Mouse (Mus musculus): ENCODE results near the gene Txndc11.

Gene Txndc11

DNA sequence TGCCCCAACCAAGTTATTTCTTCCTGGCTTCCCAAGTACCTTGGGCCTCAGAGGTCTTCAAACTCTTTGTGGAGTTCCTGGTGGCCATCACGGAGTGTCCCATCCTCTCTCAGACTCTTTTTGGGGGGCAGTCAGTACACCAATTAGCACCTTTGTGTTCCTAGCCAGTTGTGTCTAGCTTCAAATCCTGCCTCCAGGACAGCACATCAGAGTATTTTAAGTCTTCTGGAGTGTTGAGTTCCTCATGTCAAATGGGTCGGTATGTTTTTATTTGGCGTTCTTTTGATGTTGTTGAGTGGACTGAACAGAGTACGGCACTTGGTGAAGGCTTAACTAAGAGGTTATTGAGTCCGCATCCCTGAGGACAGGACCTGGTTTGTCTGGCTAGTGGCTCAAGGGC, 69.0 kb downstream of the Txndc11 start:
- DNase-seq (ENCODE audit: low spot score) = no peak

DNA sequence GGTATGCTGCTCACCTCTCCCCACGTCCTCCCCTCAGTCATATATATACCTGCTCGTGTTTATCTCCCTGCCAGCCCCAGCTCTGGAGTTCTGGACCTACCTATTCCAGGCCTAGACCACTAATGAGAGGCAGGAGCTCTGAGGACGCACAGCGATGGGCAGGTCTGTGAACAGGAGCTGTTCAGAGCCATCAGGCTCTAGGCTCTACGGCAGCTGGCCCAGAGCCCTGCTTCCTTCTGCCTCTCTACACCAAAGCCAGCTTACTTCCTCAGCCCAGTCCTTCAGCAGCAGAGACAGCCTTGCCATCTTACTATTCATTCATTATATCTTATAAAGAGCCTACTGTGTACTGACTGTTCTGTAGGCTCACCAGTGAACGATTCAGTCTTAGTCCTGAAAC, 69.7 kb downstream of the Txndc11 start:
- no peak for DNase-seq (ENCODE audit: low spot score)

DNA sequence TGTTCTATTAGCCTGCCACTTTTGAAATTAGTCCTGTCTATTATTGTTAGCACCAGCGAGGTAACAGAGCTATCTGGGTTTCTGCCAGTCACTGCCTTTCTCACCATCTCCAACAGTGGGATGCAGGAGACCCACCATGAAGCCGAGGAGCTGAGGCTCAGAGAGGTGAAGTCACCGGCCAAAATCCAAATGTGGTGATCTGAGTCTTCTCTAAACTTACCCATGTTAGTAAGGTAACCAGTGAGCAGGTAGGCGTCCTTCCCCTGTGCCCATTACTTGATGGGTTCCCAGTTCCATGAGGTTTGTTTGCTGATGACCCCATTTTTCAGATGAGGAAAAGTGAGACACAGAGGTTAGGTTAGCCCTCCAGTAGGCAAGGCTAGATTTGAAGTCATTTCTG, 70.1 kb downstream of the Txndc11 start:
- DNase-seq (ENCODE audit: low spot score) = no peak

DNA sequence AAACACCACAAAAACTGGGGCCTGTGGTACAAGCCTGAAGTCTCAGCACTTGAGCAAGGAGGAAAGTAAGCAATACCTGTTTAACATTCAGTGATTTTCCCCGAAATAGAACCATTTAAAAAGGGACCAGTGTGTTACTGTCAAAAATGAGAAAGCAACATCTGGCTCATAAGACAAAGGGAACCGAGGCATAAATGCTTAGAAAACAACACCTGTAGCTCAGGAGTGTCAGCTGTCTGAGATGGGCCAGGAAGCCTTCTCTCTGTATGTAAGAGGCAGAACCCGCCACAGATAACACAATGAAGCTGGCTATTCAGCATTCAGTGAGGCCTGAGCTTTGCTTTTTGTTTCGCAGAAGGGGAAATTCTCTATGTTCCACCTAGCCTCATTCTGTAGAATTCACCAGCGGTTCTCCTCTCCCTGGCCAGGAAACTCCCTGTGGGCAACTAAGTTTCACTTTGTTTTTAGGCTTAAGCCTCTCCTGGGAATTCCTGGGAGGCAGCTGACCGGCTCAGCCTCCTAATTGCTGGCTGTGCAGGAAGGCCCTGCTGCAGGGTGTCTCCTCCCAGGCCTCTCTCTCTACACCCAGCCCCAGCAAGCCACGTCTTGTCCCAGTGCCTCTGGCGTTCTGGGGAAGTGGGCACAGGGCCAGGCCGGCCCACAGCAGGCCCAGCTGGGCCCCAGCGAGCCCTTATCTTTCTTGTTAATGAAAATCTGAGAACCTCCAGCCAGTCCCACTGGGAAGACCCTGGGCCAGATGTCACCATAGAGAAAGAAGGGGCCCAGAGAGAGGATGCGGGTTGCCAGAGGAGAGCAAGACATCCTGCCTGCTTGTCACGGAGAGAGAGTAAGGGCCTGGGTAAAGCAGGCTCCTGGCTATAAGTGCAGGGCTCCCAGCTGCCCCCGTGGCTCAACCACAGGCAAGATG, 71.4 kb downstream of the Txndc11 start:
- no peak for DNase-seq (ENCODE audit: low spot score)

DNA sequence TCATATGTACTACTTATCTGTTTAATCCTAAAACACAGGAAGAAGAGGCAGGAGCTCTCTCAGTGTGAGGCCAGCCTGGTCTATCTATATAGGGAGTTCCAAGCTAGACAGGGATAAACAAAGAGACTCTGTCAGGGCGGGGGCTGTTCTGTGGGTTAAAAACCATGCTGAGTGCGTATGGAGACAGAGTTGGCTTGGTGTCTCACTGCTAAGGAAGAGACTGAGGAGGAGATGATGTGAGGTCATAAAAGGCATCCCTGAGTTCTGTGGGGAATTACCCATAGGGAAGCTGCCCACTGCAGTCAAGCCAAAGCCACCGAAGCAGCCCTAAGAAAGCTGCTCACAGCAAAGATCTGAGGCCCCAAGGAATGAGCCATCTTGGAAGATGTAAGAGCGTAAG, 73.8 kb downstream of the Txndc11 start, which contains the start of gene Snn:
Gene Snn, plus strand, starts transcription at position 301 of the 400 bp plus-strand sequence.
- no peak for DNase-seq (ENCODE audit: low spot score)

DNA sequence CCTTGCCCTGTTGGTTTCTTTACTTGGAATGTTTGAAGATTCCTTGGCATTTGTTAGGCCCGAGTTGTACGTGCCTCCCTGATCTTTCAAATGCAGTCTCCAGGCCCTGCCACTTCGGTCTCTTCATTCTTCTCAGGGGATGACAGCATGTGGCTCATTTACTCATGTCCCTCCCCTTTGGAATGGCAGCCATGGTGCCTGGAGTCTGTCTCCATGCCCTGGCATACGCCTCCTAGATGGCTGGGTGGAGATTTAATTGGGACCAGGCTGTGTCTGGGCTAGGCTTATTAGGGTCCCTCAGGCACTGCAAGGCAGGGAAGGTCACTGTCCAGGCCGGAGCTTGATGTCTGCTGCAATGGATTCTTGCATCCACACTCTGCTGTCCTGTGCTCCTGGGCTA, 78.5 kb downstream of the Txndc11 start:
- DNase-seq (ENCODE audit: low spot score) = no peak

DNA sequence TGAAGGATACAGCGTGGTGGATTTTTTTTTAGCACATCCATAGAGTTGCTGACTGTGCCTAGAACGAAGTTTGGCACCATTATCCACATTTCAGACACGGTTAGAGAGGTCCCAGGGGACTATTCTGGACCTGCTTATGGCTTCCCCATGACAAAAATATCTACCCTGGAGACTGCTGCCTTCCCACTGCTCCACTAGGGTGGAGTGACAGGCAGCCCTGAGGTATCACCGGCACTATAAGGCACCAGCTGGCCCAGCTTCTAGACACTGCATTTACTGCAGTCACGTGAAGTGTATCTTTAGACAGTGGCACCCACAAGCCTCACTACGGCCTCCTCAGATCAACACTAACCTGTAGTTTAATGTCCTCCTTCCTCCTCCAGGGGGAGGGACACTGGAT, 79.6 kb downstream of the Txndc11 start:
- DNase-seq (ENCODE audit: low spot score) = no peak

DNA sequence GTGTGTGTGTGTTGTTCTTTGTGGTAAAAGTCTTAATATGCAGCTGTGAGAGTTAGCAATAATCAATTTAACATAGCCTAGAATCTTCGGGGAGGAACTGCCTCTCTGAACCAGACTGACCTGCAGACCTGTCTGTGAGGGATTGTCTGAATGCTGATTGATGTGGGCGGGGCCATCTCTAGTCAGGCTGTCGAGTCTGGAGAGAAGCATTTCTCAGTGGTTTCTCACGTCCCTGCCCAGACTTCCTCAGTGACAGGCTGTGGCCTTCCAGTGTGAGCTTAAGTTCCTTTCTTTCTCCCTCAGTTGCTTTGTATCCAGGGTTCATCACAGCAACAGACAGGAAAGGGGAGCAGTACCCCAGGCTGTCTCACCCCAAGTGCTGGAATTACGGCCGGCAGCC, 80.0 kb downstream of the Txndc11 start:
- no peak for DNase-seq (ENCODE audit: low spot score)

DNA sequence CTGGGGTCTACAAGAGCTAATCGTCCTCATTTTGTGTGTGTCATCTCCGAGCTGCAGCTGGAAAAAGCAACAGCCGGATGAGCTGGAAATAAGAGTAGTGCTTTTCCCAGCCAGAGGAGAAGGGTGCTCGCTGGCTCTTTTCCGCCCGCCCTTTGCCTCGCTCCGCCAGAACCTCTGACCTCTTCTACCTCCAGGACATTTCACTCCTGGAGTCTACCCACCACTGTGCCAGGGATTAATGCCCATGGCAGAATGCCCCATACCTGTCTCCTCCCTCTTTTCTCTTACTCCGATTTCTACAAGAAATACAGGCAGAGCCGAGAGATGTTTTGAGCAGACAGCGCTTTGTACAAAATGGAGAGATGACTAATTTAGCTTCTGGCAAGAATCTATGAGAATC, 83.3 kb downstream of the Txndc11 start:
- DNase-seq (ENCODE audit: low spot score) = no peak

DNA sequence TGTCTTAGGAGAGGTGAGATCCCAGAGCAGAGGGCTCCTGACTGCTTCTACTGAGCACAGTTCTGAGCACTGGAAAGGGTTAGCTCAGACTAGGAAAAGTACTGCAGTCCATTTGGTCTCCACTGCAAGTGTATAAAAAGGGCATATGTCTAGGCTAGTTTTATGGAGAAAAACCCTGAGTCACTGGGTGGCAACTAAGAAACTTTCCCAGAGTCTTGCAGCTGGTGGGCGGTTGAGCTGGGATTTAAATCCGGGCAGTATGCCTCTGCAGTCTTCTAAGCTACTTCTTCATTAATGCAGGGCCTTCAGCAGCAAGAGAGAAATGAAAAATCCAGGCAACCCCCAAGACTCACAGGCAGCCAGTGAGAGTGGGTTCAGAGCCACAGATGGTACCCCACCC, 84.2 kb downstream of the Txndc11 start:
- DNase-seq (ENCODE audit: low spot score) = no peak

DNA sequence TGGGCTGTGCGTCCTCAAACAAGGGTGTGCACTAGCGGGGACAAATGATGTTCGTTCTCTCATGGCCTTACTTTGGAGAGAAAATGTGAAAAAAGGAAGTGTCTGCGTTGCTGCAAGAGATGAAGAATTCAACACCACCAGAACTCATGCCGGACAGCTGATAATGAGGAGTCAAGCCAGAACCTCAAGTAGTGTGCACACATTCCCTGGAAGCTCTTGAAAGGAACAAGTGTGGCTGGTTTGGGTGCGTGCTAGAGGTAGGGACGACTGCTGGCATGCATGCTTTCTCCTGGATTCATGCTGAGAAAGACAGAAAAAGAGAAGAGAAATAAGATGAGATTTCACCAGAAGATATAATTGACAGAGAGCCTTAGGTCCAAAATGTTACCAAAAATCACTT, 87.3 kb downstream of the Txndc11 start:
- no peak for DNase-seq (ENCODE audit: low spot score)

DNA sequence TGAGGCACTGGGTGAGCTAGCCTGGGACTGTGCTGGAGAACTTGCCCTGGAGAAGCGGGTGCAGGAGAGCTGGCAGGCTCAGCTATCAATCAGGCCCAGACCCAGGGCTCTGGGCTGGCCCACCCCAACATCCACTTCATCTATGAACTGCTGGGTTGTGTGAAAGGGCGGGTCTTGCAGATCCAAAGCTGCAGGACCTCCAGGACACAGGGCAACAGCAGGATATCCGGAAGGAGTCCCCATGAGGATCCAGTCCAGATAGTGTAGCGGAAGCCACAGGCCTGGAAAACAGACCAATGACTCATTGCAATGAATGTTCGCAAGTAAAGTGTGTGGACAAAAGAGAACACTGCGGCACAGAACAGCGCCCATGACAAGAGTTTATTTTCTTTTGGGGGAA, 88.0 kb downstream of the Txndc11 start:
- DNase-seq (ENCODE audit: low spot score) = no peak

DNA sequence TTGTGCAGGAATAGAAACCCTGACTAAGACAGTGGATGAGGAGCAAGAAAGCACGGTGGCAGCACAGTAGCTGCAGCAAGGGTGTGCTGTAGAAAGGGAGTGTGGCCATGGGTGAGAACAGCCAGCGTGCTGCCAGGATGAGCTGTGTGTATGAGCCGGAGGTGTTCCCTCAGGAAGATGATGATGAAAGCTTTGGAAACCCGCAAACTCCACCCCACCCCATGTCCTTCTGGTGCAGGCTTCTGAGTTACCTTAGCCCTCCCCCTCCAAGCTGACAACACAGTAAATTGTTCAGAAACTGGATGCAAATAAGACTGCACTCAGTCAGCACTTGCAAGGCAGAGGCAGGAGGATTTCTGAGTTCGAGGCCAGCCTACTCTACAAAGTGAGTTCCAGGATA, 91.2 kb downstream of the Txndc11 start:
- no peak for DNase-seq (ENCODE audit: low spot score)

DNA sequence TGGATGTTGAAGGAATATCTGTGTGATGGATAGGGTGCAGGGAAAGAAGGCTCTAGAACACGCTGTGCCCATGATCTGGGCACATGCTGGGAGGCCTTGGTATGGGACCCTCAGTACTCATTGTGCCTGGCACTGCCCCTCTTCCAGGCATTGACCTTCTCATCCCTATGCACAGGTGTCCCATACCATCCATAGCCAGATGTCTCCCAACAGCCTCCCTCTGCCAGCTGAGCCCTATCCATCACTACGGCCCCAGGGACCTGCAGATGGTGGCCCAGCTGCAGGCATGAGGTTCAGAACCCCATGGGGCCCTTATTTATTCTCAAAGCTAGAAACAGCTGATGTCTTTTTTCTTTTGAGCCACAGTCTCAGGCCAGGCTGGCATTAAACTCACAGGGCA, 93.8 kb downstream of the Txndc11 start:
- DNase-seq (ENCODE audit: low spot score) = no peak

DNA sequence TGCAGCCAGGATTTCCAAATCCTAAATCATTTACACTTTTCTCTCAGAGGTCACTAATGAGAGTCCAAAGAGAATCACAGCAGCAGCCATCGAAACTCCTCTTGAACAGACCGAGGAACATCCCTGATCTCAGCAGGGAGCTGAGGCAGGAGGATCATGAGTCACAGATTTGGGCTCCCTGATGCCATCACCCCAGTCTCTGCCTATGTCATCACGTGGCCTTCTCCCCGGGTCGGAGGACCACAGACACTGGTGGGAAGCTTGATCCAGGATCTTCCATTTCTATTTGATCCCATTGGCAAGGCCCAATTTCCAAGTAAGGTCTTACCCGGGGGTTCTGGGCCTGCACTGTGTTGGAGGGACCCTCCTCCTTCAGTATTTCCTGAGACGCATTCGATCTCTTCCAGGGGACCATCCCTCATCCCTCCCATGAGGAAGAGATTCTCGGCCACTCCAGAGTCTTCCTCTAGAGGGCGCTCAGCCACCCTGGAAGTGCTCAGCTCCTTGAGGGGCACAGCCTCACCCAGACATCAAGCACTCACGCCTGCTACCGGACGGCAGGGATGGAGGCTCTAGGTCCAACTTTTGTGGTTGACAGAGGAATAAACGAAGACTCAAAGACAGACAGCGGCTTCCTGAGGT, 98.5 kb downstream of the Txndc11 start:
- peak; percentile 53 for DNase-seq (ENCODE audit: low spot score)

DNA sequence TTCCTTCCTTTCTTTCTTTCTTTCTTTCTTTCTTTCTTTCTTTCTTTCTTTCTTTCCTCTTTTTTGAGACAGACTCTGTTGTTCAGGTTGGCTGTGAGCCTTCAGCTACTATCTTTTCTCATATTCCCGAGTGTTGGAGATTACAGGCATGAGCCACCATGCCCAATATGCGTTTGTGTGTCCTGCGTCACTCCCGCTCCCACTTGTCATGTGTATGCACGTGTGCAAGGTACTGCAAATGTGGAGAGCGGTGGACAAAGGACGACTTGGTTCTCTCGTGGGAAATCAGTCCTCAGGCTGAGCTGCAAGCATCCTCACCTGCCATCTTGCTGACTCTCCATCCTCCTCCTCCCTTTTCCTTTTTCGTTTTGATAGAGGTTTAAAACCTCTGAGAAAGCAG, 99.2 kb downstream of the Txndc11 start:
- DNase-seq (ENCODE audit: low spot score) = no peak

DNA sequence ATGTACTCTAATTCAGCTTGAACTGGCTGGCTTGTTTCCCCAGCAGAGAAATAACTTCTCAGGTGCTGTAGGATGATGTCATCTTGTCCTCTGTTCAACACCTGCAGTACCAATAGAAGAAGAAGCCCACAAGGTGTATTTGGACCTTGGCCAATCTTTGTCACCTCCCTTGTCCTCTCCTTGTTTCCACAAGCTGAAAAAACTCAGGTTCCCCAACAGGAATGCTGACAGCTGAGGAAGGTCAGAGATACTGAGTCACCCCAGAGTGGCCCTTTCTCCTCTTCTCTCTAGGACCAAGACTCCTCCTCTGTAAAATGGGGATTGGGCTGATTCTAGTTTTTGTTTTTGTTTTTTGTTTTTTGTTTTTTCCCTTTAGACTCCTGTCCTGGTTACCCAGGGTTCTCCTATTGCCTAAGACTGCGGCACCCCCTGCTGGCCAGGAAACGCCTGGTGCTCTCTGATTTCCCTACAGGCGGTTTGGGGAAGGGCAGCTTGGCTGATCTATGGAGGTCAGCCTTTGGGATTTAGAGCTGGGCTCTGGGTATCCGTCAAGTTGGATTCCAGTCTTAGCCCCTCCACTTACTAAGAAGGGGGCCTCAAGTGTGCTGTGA, 100.2 kb downstream of the Txndc11 start:
- peak; percentile 66 for DNase-seq (ENCODE audit: low spot score)

DNA sequence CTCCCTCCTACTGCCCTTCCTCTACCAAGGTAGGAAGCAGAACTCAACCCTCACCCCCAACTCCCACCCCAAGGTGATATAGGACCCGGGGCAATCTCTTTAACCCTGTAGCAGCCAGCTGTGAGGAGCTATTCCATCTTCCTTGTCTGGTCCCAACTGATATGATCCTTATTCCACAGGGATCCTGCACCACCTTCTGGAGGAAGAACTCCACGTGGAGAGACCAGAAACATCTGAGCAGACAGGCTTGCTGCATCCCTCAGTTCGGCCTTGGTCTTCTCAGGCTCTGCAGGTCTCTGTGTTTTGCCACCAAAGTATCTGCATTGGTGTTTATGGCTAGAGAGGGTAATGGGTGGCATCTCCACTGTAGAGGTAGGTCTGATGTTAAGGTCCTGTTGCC, 103.1 kb downstream of the Txndc11 start:
- no peak for DNase-seq (ENCODE audit: low spot score)

DNA sequence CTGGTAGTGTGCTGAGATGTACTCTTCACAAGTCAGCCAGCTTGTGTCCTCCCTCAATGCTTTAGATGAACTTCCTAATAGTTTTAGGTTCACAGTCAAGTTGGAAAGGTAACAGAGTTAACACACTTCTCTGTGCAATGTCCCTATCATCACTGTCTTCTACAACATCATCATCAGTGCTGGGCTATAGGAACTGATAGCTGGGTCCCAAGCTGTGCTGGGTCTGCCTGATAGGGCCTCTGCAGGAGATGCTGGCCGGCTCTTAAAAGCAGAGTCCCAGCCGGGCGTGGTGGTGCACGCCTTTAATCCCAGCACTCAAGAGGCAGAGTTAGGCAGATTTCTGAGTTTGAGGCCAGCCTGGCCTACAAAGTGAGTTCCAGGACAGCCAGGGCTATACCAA, 103.6 kb downstream of the Txndc11 start:
- DNase-seq (ENCODE audit: low spot score) = no peak

DNA sequence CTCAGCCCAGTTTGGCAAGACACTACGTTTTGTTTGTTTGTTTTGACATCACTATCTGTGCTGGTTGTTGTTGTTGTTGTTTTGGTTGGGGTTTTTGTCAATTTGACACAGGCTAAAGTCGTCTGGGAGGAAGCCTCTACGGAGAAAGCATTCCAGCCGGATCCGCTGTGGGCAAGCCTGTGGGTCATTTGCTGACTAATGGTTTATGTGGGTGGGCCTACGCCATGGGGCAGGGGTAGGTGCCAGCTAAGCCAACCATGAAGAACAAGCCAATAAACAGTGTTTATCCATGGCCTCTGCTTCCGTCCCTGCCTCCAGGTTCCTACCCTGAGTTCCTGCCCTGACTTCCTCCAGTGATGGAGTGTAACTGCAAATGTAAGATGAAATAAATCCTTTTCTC, 106.2 kb downstream of the Txndc11 start:
- no peak for DNase-seq (ENCODE audit: low spot score)

Measured in spleen, adult 12 weeks (tissue).